Mouse (Mus musculus): ENCODE results near the gene Gabarap. TPM values are rescaled to one million over a fixed set of nuclear protein-coding genes. Genes with fewer than 3 reads are reported as not detected.
A peak's percentile ranks its signal among the peaks of the same experiment; 100 is the strongest.
"Not testable (repeated sequence)": the region's sequence is repeated elsewhere in the genome, so short reads cannot be mapped to it uniquely, and the experiment has no call there.

Gabarap gene
- 576 and 663 TPM in 2 replicates for polyA plus RNA-seq (2012; ENCODE audit: insufficient read depth, insufficient read length, missing spikeins)

DNA sequence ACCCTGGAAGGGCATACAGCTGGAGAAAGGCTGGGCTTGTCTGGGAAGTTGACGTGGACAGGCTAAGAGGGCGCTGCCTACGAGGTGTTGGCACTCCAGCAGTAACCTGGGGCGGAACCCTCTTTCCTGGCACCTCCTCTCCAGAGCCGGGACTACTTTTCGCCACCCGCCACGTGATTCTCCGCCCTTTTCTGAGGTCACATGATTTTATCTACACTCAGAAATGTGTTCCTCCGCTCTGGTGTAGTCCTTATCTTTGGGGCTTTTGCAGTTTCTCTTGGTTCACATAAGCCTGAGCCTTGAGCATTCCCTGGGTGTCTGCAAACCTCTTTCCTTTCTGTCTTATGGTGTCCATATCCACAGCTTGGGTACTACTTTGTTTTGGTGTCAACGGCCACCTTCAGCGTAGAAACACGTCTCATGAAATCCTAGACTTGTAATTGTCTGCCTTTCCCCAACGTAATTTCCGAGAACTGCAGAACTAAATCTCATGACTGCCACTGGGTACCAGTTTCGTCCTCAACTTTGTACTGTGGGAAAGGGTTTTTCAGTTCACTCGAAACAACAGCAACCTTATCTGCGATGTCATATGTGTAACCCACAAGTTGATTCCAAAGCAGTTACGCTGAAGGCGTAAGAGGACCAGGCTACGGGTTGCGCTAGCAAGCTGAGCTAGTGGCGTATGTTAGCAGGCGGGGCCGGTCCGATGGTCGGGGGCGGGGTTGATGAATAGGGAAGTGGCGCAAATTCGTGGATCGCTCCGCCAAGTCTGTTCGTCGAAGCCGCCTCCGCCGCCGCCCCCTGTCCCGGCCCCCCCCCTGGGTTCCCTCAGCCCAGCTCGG lies at the start of gene Gabarap:
Gene Gabarap, plus strand, starts transcription at position 294 of the 842 bp plus-strand sequence.
- Histone ChIP-seq H3K4me3 (ENCODE audit: insufficient read depth, low read depth, low read length) (peak within 1 kb of the TSS; percentile 93), H3K27ac (replicated peaks; ENCODE audit: low read depth, low read length) (peak within 1 kb of the TSS; percentile 97), H3K4me1 (ENCODE audit: control insufficient read depth, insufficient read depth, insufficient read length, low read length) (peaks cover 6% of the 10 kb centered on the region)

DNA sequence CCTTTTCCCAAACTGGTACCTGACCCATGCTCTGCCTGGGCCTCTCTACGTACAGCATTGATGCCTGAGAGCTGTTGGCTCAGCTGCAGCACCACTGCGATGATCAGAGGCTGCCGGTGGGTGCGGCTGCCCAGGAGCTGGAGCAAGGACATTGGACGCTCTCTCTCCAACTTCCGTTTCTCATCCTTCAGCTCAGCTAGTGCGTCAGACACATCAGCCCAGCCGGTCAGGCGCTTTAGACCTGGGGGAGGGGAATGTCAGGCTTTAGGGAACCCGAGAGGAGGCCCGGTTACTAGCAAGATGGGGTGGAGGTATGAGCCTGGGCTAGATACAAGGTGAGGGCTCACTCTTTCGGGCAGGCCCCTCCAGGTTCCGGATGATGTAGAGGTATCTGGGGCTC lies 45.7 kb upstream of the Gabarap start:
- H3K4me3 ChIP-seq (ENCODE audit: insufficient read depth, low read depth, low read length), result peak overlapping the region; percentile 77
- peaks cover 11% of the 10 kb centered on the region; the same call in 1 of the 2 replicates for H3K4me1 ChIP-seq (ENCODE audit: control insufficient read depth, insufficient read depth, insufficient read length, low read length)
- H3K27ac ChIP-seq (replicated peaks; ENCODE audit: low read depth, low read length), result peak overlapping the region; percentile 92

DNA sequence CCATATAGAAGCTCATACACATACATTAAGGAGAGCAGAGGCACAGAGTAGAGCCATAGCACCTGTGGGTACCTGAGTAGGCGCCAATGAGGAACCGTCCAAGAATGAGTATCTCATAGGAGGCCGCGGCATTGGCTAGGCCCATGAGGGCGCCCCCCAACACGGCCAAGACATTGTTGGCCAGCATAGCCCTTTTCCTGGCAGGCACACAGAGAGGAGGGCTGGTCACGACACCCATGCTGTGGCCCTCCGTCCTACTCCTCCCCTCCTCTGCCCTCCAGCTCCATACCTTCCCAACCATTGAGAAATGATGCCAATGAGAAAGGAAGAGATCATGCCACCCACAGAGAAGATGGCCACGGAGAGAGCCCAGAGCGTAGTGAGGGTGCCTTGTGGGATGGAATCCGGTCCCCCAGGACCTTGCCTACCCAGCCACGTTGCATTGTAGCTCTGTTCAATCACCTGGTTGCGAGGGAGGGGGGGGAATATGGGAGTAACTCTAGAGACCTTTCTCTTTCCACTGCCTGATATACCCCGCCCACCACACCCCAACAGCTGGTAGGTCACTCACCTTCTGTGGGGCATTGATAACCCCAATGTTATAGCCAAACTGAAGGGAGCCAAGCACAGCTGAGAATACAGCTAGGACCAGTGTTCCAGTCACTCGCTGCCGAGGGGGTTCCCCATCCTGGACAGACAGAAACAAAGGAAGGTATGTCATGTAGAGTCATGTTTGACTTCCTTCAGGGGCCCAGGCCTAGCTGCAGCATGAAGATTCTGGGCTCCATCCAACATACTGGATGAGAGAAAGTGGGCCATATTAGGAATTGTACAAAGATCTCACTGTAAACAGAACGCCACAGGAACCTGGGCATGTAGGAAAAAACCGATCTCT lies 44.7 kb upstream of the Gabarap start:
- H3K4me3 ChIP-seq (ENCODE audit: insufficient read depth, low read depth, low read length), result peak overlapping the region; percentile 77
- H3K27ac ChIP-seq (replicated peaks; ENCODE audit: low read depth, low read length), result peak overlapping the region; percentile 92
- peaks cover 11% of the 10 kb centered on the region; the same call in 1 of the 2 replicates for H3K4me1 ChIP-seq (ENCODE audit: control insufficient read depth, insufficient read depth, insufficient read length, low read length)

DNA sequence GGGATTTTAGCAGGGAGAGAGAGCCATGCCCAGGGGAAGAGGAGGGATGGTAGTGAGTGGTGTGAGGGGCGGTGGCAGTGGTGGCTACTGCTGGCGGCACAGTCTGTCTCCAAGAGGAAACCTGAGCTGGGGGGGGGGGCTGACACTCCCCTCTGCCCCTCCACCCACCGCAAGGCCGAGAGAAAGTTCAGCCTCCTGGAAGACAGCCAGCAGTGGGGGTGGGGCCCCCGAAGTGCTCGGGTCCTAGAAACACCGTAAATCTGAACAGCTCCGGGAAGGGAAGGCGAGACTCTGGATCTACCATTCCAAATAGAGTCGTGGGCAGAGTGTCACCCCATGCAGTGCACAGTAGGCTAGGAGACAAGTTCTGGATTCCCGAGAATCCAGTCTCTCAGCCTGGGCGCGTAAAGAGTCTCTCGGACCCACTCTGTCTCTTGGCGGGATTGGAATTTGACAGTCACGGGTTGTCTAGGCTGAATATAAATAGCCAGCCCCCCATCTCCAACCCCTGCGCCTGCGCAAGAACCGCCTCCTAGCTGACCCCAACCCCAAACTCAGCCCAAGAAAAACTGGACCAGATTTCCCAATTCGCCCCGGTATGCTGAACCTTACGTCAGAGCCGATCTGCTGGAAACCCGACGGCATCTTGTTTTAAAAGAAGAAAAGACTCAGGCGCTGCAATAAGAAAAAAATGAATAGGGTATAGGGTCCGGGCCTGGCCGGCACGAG lies 43.4 kb upstream of the Gabarap start:
- H3K4me3 ChIP-seq (ENCODE audit: insufficient read depth, low read depth, low read length), result peak overlapping the region; percentile 77
- H3K4me1 ChIP-seq (ENCODE audit: control insufficient read depth, insufficient read depth, insufficient read length, low read length), result peaks cover 11% of the 10 kb centered on the region; the same call in 1 of the 2 replicates
- H3K27ac ChIP-seq (replicated peaks; ENCODE audit: low read depth, low read length), result peak overlapping the region; percentile 92

DNA sequence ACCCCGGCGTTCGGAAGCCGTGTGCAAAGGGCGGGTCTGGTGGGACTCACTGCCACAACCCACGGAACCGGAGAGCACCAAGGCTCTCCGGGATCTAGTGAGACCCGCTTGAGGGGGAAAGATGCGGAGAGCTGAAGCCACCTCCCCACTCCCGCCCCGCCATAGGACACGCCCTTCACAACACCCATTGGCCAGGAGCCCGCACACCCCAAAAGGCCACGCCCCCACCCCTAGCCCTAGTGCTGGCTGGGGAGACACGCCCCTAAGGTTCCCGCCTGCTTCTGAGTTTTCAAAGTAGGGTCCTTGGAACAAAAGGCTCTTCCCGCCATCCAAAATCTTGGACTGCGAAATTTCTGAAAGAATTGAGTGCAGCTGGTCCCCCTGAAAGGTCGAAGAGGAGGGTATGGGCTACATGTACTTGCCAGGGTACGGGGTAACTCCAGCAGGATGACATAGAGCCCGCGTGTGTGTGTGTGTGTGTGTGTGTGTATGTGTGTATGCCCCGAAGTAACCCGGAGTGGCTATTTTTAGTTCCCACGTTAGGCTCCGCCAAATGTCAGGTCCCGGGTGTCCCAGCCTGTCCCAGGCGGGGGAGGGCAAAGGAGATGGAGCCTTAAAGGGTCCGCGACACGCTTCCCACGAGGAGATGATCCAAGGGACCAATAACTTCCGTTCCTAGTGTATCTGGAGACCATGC lies 42.7 kb upstream of the Gabarap start, which contains the start of gene Slc2a4:
Gene Slc2a4, minus strand, starts transcription at position 123 of the 697 bp plus-strand sequence.
- peak within 1 kb of the TSS; percentile 92 for H3K27ac ChIP-seq (replicated peaks; ENCODE audit: low read depth, low read length)
- peak within 1 kb of the TSS; percentile 77 for H3K4me3 ChIP-seq (ENCODE audit: insufficient read depth, low read depth, low read length)
- H3K4me1 ChIP-seq (ENCODE audit: control insufficient read depth, insufficient read depth, insufficient read length, low read length), result peaks cover 11% of the 10 kb centered on the region; the same call in 1 of the 2 replicates

DNA sequence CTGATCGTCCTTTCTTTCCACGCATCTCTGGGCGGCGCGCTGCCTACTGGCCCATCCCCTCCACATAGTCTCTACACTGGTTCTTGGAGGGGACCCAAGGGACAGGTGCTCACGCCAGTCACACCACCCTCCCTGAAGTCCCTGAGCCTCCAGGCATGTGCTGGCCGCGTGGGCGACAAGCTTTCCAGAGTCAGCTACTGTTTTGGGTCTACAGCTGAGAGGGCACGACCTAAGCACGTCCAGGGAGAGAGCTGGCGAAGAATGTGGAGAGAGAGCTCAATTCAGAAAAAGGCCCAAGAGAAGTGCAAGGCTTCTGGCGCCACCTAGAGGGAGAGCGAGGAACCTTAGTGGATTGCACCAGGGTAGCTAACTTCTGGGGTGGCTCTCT lies 42.2 kb upstream of the Gabarap start:
- H3K4me1 ChIP-seq (ENCODE audit: control insufficient read depth, insufficient read depth, insufficient read length, low read length), result peaks cover 11% of the 10 kb centered on the region; the same call in 1 of the 2 replicates
- H3K4me3 ChIP-seq (ENCODE audit: insufficient read depth, low read depth, low read length), result peak overlapping the region; percentile 77
- H3K27ac ChIP-seq (replicated peaks; ENCODE audit: low read depth, low read length), result peak overlapping the region; percentile 67

DNA sequence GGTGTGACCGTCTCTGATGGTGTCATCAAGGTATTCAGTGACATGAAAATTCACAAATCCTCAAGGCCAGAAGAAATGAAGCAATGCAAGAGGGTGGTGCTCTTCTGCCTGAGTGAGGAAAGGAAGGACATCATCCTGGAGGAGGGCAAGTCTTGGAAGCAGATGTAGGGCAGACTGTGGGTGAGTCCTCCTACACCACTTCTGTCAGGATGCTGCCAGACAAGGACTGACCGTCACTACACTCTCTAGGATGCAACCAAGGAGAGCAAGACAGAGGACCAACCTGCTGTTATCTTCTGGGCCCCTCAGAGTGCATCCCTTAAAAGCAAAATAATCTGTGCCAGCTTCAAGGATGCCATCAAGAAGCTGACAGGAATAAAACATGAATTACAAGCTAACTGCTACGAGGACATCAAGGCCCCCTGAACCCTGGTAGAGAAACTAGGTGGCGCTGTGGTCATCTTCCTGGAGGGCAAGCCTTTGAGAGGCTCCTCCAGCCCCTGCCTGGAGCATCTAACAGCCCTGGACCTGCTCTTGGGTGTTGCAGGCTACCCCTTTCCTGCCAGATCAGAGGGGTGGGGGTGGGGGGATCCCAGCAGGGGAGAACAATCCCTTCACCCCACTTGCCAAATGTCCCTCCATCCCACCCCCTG lies 40.0 kb upstream of the Gabarap start:
- Histone ChIP-seq H3K27ac (replicated peaks; ENCODE audit: low read depth, low read length) (no peak overlapping the region), H3K4me1 (ENCODE audit: control insufficient read depth, insufficient read depth, insufficient read length, low read length) (no peaks in the 10 kb centered on the region), H3K4me3 (ENCODE audit: insufficient read depth, low read depth, low read length) (no peak overlapping the region)

DNA sequence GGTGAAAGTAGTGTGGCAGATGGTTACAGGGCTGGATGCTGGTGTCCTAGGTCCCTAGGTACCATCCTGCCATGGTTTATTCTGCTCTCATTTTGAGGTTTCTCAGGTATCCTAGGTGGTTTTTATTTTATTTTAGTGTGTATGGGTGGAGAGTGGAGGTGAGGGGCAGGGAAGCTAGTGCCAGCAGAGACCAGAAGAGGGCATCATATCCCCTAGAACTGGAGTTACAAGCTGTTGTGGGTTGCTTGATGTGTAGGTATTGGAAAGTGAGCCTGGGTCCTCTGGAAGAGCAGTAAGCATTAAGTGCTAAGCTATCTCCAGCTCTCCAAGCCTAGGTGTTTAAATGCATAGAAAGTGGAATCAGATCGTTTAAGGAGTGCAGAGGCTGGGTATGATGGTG lies 38.7 kb upstream of the Gabarap start:
- Histone ChIP-seq H3K27ac (replicated peaks; ENCODE audit: low read depth, low read length) (no peak overlapping the region), H3K4me3 (ENCODE audit: insufficient read depth, low read depth, low read length) (no peak overlapping the region), H3K4me1 (ENCODE audit: control insufficient read depth, insufficient read depth, insufficient read length, low read length) (no peaks in the 10 kb centered on the region)

DNA sequence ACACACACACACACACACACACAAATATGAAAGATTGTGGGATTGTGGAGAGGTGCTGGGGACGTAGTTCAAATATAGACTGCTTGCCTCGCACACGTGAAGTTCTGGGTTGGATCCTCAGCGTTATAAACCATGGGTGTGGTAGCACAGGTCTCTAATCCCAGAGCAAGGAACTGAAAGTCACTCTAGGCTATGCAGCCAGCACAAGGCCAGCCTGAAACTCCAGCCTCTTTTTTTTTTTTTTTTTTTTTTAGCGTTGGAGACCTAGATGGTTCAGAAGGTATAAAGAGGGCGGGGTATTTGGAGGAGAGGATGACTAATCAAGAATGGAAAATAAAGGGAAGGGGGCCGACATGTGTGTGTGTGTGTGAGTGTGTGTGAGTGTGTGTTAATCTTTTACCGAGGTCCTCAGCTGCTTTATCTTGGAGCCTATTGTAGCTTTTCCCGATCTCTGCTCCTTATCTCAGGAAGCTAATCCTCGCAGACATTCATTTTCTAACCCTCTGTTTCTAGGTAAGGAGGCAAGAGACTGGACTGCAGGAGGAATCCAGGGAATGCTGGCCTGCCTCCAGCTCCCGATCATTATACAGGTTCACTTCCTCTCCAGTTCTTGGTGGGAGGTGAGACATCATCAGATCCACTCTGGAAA lies 37.6 kb upstream of the Gabarap start:
- Histone ChIP-seq H3K4me3 (ENCODE audit: insufficient read depth, low read depth, low read length) (no peak overlapping the region), H3K27ac (replicated peaks; ENCODE audit: low read depth, low read length) (no peak overlapping the region), H3K4me1 (ENCODE audit: control insufficient read depth, insufficient read depth, insufficient read length, low read length) (no peaks in the 10 kb centered on the region)

DNA sequence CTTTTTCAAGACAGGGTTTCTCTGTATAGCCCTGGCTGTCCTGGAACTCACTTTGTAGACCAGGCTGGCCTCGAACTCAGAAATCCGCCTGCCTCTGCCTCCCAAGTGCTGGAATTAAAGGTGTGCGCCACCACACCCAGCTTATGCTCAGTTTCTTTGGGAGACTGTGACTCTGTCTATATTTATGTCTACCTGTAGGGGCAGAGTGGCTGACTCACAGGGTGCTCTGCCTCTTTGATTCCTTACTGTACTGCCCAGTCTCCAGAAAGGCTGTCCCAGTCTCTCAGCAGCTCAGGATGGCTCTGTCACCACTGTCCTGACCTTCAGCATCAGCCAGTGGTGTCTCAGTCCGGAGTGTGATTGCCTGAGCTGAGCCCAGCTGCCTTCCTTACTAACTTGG lies 35.3 kb upstream of the Gabarap start:
- not testable (repeated sequence) for H3K4me1 ChIP-seq (ENCODE audit: control insufficient read depth, insufficient read depth, insufficient read length, low read length); H3K4me3 ChIP-seq (ENCODE audit: insufficient read depth, low read depth, low read length); H3K27ac ChIP-seq (replicated peaks; ENCODE audit: low read depth, low read length)

DNA sequence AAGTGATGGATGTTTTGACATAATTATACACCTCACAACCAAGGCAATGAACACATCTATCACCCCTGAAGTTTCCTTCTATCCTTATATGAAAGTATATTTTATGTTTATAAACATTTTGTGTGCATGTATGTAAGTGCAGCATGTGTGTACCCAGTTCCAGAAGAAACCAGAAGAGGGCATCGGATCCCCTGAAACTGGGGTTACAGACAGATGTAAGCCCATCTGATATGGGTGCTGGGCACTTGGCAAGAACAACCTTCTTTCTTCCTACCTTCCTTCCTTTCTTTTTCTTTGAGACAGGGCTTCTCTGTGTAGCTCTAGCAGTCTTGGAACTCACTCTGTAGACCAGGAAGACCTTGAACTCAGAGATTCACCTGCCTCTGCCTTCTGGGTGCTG lies 34.7 kb upstream of the Gabarap start:
- Histone ChIP-seq H3K27ac (replicated peaks; ENCODE audit: low read depth, low read length) (no peak overlapping the region), H3K4me3 (ENCODE audit: insufficient read depth, low read depth, low read length) (no peak overlapping the region), H3K4me1 (ENCODE audit: control insufficient read depth, insufficient read depth, insufficient read length, low read length) (no peaks in the 10 kb centered on the region)

DNA sequence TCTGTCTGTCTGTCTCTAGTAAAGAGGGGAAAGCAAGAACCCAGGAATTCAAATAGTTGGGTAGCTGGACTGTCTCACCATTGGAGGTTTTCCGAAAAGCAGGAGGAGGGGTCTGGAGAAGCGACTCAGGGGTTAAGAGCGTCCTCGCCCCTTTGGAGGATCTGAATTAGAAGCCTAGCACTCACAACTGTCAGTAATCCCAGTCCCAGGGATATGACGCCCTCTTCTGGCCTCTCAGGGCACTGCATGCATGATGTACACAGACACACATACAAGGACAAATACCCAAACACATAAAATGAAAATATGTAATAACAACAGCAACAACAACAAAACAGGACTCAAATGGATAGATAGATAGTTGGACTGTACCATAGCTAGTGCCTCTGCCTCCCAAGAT lies 30.3 kb upstream of the Gabarap start:
- Histone ChIP-seq H3K27ac (replicated peaks; ENCODE audit: low read depth, low read length) (no peak overlapping the region), H3K4me1 (ENCODE audit: control insufficient read depth, insufficient read depth, insufficient read length, low read length) (no peaks in the 10 kb centered on the region), H3K4me3 (ENCODE audit: insufficient read depth, low read depth, low read length) (no peak overlapping the region)

DNA sequence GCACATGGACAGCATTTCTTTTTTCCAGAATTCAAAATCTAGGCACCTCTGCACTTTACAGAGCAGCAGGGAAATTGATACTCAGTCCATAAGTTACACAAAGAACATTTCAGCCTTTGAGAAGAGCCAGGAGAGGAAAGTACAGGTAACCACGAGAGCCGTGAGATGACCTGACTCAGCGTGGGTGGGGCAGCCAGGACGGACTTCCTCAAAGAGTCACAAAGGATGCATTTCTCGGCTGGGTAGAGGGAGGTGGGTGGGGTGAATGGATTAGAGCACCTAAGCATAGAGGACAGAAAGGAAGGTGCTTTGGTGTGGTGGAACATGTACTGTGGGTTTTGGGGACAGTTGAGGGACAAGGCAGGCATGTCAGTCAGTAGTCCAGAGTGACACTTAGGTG lies 29.1 kb upstream of the Gabarap start:
- no peak overlapping the region for H3K4me3 ChIP-seq (ENCODE audit: insufficient read depth, low read depth, low read length)
- no peak overlapping the region for H3K27ac ChIP-seq (replicated peaks; ENCODE audit: low read depth, low read length)
- peaks cover 3% of the 10 kb centered on the region; the same call in 1 of the 2 replicates for H3K4me1 ChIP-seq (ENCODE audit: control insufficient read depth, insufficient read depth, insufficient read length, low read length)

Data from brown adipose tissue, adult 24 weeks (tissue).